Mouse (Mus musculus) liver, embryonic 15.5 days (tissue): ENCODE measurements around the gene C1rb. TPM values are rescaled to one million over a fixed set of nuclear protein-coding genes. Genes with fewer than 3 reads are reported as not detected.
"Not testable (repeated sequence)": the region's sequence is repeated elsewhere in the genome, so short reads cannot be mapped to it uniquely, and the experiment has no call there.

ENCODE experiments used
- ATAC-seq: fragments of 200-750 bp; cut with Nextera tagmentation; 2 replicates; pipeline ENCODE4 v1.8.0; 2017; ENCODE audit warnings: moderate number of reproducible peaks, mild to moderate bottlenecking, moderate library complexity; ENCODE audit not compliant: insufficient read depth
- H3K27ac ChIP-seq: fragments of 300-500 bp; sonication (generic); replicated peaks from 2 replicates; pipeline ENCODE4 v1.5.1; 2015; ENCODE audit warnings: mild to moderate bottlenecking, inconsistent platforms
- H3K27me3 ChIP-seq: fragments of 300-500 bp; sonication (generic); 2 replicates; pipeline ENCODE4 v1.6.1; 2015; ENCODE audit warnings: mild to moderate bottlenecking, inconsistent platforms
- H3K36me3 ChIP-seq: fragments of 300-500 bp; sonication (generic); replicated peaks from 2 replicates; pipeline ENCODE4 v1.6.1; 2015; ENCODE audit warnings: moderate library complexity, mild to moderate bottlenecking, inconsistent platforms
- H3K4me1 ChIP-seq: fragments of 300-500 bp; sonication (generic); replicated peaks from 2 replicates; pipeline ENCODE4 v1.6.1; 2015; ENCODE audit warnings: inconsistent platforms
- H3K4me2 ChIP-seq: fragments of 300-500 bp; sonication (generic); 2 replicates; pipeline ENCODE4 v1.6.1; 2015; ENCODE audit warnings: moderate library complexity, mild to moderate bottlenecking, inconsistent platforms
- H3K4me3 ChIP-seq: fragments of 300-500 bp; sonication (generic); replicated peaks from 2 replicates; pipeline ENCODE4 v1.5.1; 2015; ENCODE audit warnings: mild to moderate bottlenecking, inconsistent platforms
- H3K9ac ChIP-seq: fragments of 300-500 bp; sonication (generic); 2 replicates; pipeline ENCODE4 v1.6.1; 2015; ENCODE audit warnings: moderate library complexity, mild to moderate bottlenecking, inconsistent platforms
- H3K9me3 ChIP-seq: fragments of 300-500 bp; sonication (generic); replicated peaks from 2 replicates; pipeline ENCODE4 v1.6.1; 2016; ENCODE audit warnings: inconsistent platforms
- whole genome bisulfite sequencing: fragments of 180-500 bp; shearing (Covaris S2); methylation state at CpG from one replicate; pipeline ENCODE4 v1.1.7; 2015; ENCODE audit warnings: mixed read lengths; ENCODE audit not compliant: insufficient replicate concordance; 5-methylcytosine and 5-hydroxymethylcytosine counted together
- polyA plus RNA-seq: library from polyadenylated mRNA; unstranded; fragments of >200 nt; fragmentation: Nextera tagmentation; extraction: Ambion mirVana; gene quantifications from 2 replicates; pipeline ENCODE4 v1.2.1, GENCODE M21; 2015

Gene C1rb
- polyA plus RNA-seq, 1 experiment from 2014 or later: not detected

- no peak overlapping the region for H3K4me2 ChIP-seq
- no peak overlapping the region for H3K9ac ChIP-seq
- no peak for ATAC-seq
- H3K4me3 ChIP-seq: no peak overlapping the region
- H3K27ac ChIP-seq: no peak overlapping the region
- H3K4me1 ChIP-seq: no peaks in the 10 kb centered on the region
- WGBS: 63% methylated on average over 22 of the region's 22 CpGs
- no peaks in the 10 kb centered on the region for H3K36me3 ChIP-seq
- 0 out of 2 replicates have a peak, but pooled peaks cover 4% of the 10 kb centered on the region for H3K9me3 ChIP-seq
- no peaks in the 10 kb centered on the region for H3K27me3 ChIP-seq
Measured at GRCm38 (mm10) chr6:124552766-124553165, 17.3 kb upstream of the C1rb start.

DNA sequence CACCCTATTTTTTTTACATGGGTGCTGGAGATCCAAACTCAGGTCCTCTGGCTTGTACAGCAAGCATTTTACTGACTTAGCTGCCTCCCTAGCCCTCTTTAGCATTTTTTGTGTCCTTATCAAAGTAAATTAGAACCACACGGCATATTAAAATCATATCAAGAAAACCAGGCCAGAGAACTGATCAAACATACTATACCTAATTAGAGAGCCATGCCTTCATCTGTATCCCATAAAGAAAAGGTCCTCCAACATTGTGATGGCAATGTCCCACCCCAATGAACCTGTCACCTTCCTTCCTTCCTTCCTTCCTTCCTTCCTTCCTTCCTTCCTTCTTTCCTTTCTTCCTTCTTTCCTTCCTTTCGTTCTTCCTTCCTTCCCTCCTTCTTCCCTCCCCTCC is 14.1 kb upstream of the C1rb start:
- H3K9ac ChIP-seq, H3K27me3 ChIP-seq, H3K27ac ChIP-seq, H3K9me3 ChIP-seq, H3K4me1 ChIP-seq, H3K36me3 ChIP-seq, ATAC-seq, H3K4me2 ChIP-seq, H3K4me3 ChIP-seq: not testable (repeated sequence)
- 49% methylated on average over 2 of the region's 2 CpGs for WGBS

- not testable (repeated sequence) for H3K27ac ChIP-seq, H3K27me3 ChIP-seq, H3K9me3 ChIP-seq, H3K4me3 ChIP-seq, H3K36me3 ChIP-seq, H3K4me1 ChIP-seq, H3K4me2 ChIP-seq, ATAC-seq, H3K9ac ChIP-seq
- WGBS: 51% methylated on average over 4 of the region's 4 CpGs
Measured at GRCm38 (mm10) chr6:124561156-124561555, 8.9 kb upstream of the C1rb start.

DNA sequence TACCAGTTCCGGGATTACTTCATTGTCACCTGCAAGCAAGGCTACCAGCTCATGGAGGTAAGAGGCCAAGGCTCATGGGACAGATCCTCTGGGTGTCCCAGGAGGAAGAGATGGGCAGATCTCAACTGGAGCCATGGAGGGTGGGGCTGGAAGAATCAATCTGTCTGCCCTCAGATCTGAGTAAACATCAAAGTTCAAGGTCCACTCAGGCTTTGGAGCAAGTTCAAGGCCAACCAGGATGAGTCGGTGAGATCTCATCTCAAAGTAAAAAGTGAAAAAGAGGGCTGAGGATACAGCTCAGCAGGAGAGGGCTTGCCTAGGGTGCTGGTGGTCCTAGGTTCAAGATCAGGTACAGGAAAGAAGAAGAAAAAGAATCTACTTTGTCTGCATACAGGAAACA is 8.5 kb upstream of the C1rb start:
- not testable (repeated sequence) for H3K27me3 ChIP-seq

GRCm38 (mm10) chr6:124575155-124575678 is 5.1 kb downstream of the C1rb start:
- H3K27me3 ChIP-seq, H3K36me3 ChIP-seq, ATAC-seq, H3K9me3 ChIP-seq, H3K4me1 ChIP-seq, H3K4me2 ChIP-seq, H3K27ac ChIP-seq, H3K9ac ChIP-seq, H3K4me3 ChIP-seq: not testable (repeated sequence)
- 68% methylated on average over 3 of the region's 3 CpGs for WGBS

More for the DNA sequence above, 8.5 kb upstream of the C1rb start:
- WGBS: 80% methylated on average over 2 of the region's 2 CpGs
- not testable (repeated sequence) for H3K9ac ChIP-seq, H3K9me3 ChIP-seq, H3K4me3 ChIP-seq, H3K4me1 ChIP-seq, H3K27ac ChIP-seq, ATAC-seq, H3K36me3 ChIP-seq, H3K4me2 ChIP-seq

GRCm38 (mm10) chr6:124580155-124580554 is 10.1 kb downstream of the C1rb start:
- not testable (repeated sequence) for H3K4me3 ChIP-seq, H3K4me2 ChIP-seq, H3K36me3 ChIP-seq, H3K9ac ChIP-seq, ATAC-seq, H3K27me3 ChIP-seq, H3K9me3 ChIP-seq, H3K27ac ChIP-seq, H3K4me1 ChIP-seq
- 74% methylated on average over 7 of the region's 7 CpGs for WGBS

DNA sequence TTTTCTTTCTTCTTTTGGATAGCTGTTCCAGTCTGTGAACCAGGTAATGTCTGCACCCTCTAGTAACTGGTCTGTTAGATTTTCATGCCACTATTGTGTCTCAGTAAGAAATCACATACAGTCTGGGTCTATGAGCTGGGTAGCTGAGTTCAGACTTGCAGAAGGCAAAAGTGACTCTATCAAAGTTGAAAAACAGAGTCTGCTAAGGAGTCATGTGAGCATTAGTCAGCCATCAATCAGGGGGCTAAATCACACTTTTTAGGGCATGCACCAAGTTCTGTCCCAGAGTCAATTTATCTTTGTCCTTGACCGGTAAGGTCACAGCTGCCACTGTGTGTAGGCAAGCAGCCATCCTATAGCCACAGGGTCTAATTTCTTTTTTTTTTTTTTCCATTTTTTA is 12.1 kb downstream of the C1rb start:
- Histone ChIP-seq H3K9ac (no peak overlapping the region), H3K9me3 (no peaks in the 10 kb centered on the region), H3K27me3 (no peaks in the 10 kb centered on the region), H3K27ac (no peak overlapping the region), H3K4me1 (no peaks in the 10 kb centered on the region), H3K36me3 (no peaks in the 10 kb centered on the region), H3K4me2 (no peak overlapping the region), H3K4me3 (no peak overlapping the region)
- WGBS: 71% methylated on average over 1 of the region's 1 CpGs
- no peak for ATAC-seq

GRCm38 (mm10) chr6:124584935-124585334 is 14.8 kb downstream of the C1rb start:
- ATAC-seq: no peak
- no peak overlapping the region for H3K9ac ChIP-seq
- no peak overlapping the region for H3K4me2 ChIP-seq
- H3K27ac ChIP-seq: no peak overlapping the region
- no peaks in the 10 kb centered on the region for H3K4me1 ChIP-seq
- H3K36me3 ChIP-seq: no peaks in the 10 kb centered on the region
- H3K9me3 ChIP-seq: no peaks in the 10 kb centered on the region
- H3K27me3 ChIP-seq: no peaks in the 10 kb centered on the region
- 56% methylated on average over 3 of the region's 3 CpGs for WGBS
- no peak overlapping the region for H3K4me3 ChIP-seq

GRCm38 (mm10) chr6:124585761-124586160 is 15.7 kb downstream of the C1rb start:
- no peaks in the 10 kb centered on the region for H3K36me3 ChIP-seq
- H3K9me3 ChIP-seq: no peaks in the 10 kb centered on the region
- H3K9ac ChIP-seq: no peak overlapping the region
- H3K4me3 ChIP-seq: no peak overlapping the region
- no peak overlapping the region for H3K27ac ChIP-seq
- no peak overlapping the region for H3K4me2 ChIP-seq
- no peaks in the 10 kb centered on the region for H3K4me1 ChIP-seq
- ATAC-seq: no peak
- WGBS: 70% methylated on average over 3 of the region's 3 CpGs
- no peaks in the 10 kb centered on the region for H3K27me3 ChIP-seq

GRCm38 (mm10) chr6:124586266-124586665 is 16.2 kb downstream of the C1rb start:
- H3K9ac ChIP-seq: no peak overlapping the region
- no peak for ATAC-seq

DNA sequence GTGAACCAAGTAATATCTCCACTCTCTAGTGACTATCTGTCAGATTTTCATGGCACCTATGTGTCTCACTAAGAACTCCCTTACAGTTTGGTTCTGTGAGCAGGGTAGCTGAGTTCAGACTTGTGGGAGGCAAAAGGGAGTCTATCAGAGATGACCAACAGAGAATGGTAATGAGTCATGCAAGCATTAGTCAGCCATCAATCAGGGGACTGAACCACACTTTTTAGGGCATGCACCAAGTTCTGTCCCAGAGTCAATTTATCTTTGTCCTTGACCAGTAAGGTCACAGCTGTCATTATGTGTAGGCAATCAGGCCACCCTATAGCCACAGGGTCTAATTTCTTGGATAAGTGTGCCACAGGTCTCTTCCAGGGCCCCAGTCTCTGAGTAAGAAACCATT is 18.7 kb downstream of the C1rb start:
- no peaks in the 10 kb centered on the region for H3K4me1 ChIP-seq
- H3K4me2 ChIP-seq: no peak overlapping the region
- no peaks in the 10 kb centered on the region for H3K9me3 ChIP-seq
- H3K4me3 ChIP-seq: no peak overlapping the region
- H3K36me3 ChIP-seq: no peaks in the 10 kb centered on the region
- no peak overlapping the region for H3K9ac ChIP-seq
- H3K27ac ChIP-seq: no peak overlapping the region
- H3K27me3 ChIP-seq: no peaks in the 10 kb centered on the region
- no peak for ATAC-seq

More at GRCm38 (mm10) chr6:124586266-124586665, 16.2 kb downstream of the C1rb start:
- H3K36me3 ChIP-seq: no peaks in the 10 kb centered on the region
- 47% methylated on average over 4 of the region's 4 CpGs for WGBS
- no peaks in the 10 kb centered on the region for H3K9me3 ChIP-seq
- no peaks in the 10 kb centered on the region for H3K4me1 ChIP-seq
- H3K27ac ChIP-seq: no peak overlapping the region
- no peaks in the 10 kb centered on the region for H3K27me3 ChIP-seq
- no peak overlapping the region for H3K4me3 ChIP-seq
- H3K4me2 ChIP-seq: no peak overlapping the region

DNA sequence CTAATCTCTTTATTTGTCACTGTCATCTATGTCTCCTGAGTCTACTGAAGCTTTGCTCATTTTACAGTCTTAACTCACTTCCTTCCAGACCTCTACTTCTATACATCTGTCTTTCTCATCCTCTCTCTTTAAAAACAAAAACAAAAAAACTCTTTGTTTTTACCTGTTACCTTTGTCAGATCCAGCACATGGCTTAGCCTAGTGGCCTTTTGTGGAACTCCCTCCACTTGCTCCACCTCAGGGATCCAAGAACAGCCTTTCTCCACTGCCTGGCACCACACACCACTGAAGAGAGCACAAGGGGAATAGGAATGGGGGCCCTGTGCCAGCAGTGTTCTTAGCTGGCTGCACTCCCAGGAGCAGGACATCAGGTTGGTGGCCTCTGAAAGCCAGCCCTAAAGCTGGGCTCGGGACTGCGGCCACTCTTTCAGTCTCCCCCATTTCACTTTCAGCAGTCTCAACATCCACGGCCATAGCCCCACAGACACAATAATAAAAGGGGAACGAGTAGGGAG is 22.1 kb downstream of the C1rb start:
- Histone ChIP-seq H3K36me3 (no peaks in the 10 kb centered on the region), H3K4me2 (no peak overlapping the region), H3K27ac (no peak overlapping the region), H3K4me1 (no peaks in the 10 kb centered on the region), H3K27me3 (no peaks in the 10 kb centered on the region), H3K9me3 (no peaks in the 10 kb centered on the region), H3K9ac (no peak overlapping the region), H3K4me3 (no peak overlapping the region)
- no peak for ATAC-seq
- WGBS: 69% methylated on average over 4 of the region's 4 CpGs
